Mouse (Mus musculus): Measurements from ENCODE around the gene Olfr738.

The Olfr738 gene

DNA sequence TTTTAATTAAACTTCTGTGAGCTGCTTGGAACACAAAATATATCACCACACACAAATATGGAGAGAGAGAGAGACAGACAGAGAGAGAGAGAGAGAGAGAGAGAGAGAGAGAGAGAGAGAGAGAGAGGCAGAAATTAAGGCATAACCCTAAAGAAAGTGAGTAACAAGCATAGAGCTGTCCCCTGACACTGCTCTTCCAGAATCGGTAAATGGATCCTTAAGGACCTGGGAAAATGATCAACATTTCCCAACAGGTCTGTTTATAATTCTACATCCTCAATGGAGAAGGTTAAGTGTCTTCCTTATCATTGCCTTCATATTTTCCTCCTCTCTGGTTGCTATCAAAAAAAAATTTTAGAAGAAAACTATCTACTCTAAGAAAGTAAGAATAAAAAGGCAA is at the start of gene Olfr738:
TSS of gene Olfr738 (plus strand) at position 301 of the 400 bp plus-strand sequence.
- no peak for DNase-seq (ENCODE audit: low read depth, low spot score)

DNA sequence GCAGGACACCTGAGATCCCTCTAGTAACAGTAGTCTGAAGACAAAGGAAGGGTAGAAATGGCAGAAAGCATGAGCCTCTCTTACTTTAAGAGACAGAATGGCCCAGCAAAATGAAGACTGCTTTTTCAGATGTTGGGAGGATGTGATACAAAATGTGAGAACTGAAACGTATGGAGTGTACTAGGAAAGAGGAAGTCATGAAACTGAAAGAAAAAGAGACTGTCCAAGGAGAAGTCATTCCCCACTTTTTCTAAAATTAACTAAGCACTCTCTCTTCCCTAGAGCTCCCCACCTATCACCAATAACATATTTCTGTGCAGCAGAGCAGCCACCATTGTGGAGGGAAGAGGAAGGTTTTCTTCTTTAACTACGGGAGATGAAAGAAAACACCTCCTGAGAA is 49.8 kb upstream of the Olfr738 start, which contains the start of gene Tlr11:
TSS of gene Tlr11 (plus strand) at position 322 of the 400 bp plus-strand sequence.
- DNase-seq (ENCODE audit: low read depth, low spot score) = no peak

DNA sequence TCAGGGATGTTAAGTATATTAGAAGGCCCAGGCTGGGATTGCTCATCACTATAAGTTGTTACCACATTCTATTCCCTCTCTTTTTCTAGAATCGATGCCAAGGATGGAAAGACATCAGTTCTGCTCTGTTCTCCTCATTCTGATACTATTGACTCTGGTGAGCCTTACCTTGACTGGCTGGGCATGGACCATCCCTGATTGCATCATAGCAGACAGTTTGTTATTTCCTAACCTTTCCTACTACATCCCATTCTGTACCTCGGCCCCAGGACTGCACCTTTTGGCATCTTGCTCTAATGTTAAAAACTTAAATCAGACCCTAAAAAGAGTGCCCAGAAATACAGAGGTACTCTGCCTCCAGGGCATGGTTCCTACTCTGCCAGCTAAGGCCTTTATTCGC is 46.9 kb upstream of the Olfr738 start:
- no peak for DNase-seq (ENCODE audit: low read depth, low spot score)

DNA sequence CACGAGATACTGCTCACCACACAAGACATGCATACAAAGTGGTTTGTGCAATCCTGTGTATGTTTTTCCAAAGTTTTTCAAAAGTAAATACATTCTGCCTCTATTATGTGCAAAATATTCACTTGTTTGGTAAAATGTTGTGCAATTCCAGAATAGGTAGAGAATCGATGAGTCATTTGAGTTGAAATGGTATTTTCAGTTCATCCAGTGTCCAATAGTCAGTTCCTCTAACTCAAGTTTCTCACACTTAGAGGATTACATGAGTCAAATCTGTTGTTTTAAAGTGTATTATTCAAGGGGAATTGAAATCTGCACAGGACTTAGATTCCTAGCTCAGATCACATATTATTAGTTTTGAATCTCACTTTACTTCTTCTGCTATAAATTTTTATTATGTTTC is 43.8 kb upstream of the Olfr738 start:
- no peak for DNase-seq (ENCODE audit: low read depth, low spot score)

DNA sequence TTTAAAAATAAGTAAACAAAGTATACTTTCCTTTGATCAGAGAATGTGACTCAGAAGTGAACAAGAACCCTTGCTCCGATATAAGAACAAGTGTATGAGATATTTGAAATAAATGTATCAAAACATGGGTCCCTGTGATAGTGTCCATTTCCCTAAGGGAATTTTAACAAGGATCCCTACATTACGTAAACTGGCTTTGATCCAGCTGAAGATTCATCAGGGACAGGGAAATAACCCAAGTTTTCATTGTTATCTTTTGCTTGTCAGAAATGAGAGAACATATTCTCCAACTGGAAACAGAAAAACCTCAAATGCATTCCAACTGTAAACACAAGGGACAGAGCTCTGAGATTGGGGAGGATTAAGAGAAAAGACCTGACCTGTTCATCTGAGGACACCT is 26.5 kb upstream of the Olfr738 start, which contains the start of gene Olfr736:
TSS of gene Olfr736 (plus strand) at position 301 of the 400 bp plus-strand sequence.
- DNase-seq (ENCODE audit: low read depth, low spot score) = no peak

DNA sequence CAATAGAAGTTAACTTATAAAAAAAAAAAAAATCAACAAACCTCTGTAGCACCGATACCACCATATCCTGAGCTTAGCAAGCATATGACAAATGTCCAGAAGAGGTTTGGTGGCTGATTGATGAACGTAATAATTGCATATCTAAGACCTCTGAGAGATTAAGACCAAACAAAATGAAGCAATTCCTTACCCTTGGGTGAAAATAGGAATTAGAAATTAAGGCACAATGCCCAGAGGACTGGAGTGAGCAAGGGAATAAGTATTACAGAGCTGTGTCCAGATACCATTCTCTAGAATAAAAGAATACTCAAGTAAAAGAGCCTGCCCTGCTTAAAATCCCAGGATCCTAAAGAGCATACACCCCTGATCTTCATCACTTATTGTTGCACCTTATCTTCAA is 11.0 kb downstream of the Olfr738 start, which contains the start of gene Olfr739:
TSS of gene Olfr739 (plus strand) at position 301 of the 400 bp plus-strand sequence.
- no peak for DNase-seq (ENCODE audit: low read depth, low spot score)

DNA sequence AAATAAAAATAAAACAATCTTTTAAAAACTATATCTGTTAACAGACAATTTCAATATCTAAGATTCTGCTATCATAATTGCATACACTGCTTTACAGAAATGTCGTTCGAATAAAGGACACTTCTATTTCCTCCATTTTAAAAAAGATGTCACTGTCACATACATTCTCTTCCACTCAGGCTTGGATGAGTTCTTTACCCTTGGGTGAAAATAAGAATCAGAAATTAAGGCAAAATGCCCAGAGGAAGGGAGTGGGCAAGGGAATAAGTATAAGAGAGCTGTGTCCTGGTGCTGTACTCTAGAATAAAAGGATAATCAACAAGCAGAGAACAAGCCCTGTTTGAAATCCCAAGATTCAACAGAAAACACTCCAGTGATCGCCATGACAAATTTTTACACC is 37.9 kb downstream of the Olfr738 start, which contains the start of gene Olfr740:
TSS of gene Olfr740 (plus strand) at position 301 of the 400 bp plus-strand sequence.
- DNase-seq (ENCODE audit: low read depth, low spot score) = no peak

Data from embryo, embryonic 11.5 days (tissue).